Mouse (Mus musculus): ENCODE measurements around the gene Tbc1d14.

The Tbc1d14 gene

DNA sequence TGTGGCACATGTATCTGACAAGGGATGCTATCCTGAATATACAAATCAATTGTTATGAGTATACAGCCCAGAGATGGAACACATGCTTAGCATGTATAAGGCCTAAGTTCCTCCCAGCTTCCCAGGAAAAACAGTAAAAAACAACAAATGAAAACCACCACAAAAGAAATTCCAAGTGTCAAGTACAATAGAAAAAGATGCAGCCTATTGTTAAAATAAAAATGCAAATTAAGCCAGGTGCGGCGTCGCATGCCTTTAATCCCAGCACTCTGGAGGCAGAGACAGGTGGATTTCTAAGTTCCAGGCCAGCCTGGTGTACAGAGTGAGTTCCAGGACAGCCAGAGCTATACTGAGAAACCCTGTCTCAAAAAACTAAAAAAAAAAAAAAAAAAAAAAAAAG lies 36.2 kb downstream of the Tbc1d14 start:
- intact Hi-C loops (cut with DNase I), result no loop called here

DNA sequence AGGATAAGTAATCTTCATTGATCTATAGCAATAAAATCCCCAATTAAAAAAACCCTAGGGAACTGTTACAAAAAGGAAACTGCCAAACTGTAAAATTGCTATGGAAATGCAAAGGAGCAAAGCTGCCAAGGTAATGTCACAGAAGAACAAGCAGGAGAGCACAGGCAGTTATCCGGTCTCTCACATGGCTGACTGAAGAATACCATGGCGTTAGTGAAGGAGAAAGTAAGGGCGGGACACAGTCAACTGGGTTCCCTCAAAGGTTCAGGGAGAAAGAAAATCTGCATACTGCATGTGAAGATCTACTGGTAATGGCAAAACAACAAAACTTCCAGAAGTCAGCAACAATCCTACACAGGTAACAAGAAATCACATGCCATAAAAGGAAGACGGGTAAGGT lies 36.8 kb downstream of the Tbc1d14 start:
- intact Hi-C loops (cut with DNase I), result no loop called here

DNA sequence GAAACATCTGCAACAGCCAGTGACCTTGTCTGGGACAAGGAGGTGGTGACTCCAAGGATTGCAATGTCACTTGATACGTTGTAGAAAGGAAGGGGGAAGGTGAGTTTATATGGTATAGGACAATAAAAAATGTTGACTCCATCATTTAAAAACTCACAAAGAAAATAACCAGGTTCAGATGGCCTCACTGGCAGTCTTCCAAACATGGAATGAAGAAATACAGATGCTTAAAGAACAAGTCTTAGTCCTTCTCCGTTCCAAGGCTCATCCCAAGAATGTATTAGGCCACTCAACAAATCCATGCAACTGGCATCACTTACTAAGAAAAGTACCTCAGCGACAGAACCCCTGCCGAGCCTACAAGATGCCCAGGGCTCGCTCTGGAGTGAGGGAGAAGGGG lies 38.6 kb downstream of the Tbc1d14 start:
- intact Hi-C loops (cut with DNase I), result no loop called here

DNA sequence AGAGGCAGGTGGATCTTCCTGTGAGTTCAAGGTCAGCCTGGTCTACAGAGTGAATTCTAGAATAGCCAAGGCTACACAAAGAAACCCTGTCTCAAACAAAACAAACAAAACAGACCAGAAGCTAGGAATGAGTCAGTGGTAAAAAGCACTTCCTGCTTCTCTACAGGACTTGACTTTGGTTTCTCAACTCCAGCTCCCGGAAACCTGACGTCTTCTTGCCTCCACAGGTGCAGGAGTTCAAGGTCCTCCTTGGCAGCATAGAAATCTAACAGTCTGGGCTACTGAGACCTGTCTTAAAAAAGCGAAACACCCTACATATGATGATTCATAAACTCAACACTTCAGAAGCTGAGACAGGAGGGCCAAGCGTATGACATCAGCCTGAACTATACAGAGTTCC lies 39.2 kb downstream of the Tbc1d14 start:
- intact Hi-C loops (cut with DNase I), result no loop called here

DNA sequence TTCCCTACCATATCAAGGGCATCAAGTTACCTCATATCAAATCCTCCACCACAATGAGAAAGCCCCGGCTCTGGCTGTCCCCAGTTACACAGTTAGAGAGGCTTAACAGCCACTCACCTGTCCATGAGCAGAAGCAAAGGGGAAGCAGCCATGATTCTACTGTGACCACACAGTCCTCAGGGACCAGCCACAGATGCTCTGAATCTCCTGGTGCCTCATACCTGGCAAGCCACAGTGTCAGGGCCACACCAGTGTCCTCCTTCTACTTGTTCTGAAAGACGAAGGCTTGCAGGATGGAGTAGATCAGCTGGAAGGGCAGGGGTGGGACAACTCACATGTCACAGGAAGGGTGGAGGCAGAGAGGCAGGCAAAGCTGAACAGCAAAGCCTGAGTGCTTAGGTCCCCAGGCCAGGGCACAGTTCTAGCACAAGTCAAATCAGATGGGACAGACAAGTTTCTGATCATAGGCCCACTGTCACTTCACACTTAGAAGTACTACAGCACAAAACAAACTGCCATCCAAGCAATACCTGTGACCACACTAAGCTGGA lies 39.9 kb downstream of the Tbc1d14 start:
- intact Hi-C loops (cut with DNase I), result no loop called here

DNA sequence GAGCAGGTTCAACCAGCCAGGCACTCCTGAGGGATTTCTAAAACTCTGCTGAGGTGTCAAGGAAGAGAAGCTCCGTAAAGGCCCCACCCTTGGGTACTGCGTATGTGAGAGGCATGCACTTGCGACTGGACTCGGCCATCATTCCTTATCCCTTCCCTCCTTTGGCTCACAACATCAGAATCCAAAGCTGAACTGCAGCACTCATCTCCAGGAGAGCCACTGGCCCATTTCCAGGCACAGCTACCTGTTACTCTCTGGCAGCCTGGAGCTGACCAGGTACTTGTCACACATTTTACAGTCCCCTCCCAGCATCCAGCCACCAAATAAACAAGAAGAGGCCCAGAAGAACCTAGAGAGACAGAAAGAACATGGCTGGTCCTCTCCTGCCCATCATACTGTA lies 40.7 kb downstream of the Tbc1d14 start:
- intact Hi-C loops (cut with DNase I), result no loop called here

DNA sequence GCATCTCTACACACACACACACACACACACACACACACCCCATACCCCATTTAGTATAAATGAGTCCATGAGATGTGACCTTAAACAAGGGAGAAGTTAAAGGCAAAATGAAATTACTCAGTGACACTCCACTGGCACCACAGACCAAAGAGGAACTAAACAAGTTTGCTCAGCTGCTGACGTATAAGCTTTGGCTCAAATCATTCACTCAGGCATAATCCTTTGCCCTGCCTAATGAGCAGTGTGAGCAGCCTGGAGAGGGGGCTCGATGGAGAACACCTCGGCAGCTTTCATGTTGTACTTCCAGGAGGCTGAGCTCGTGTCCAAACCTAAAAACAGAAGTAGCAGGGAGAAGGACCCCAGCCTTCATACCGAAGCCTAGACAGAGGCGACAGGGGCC lies 43.8 kb downstream of the Tbc1d14 start:
- intact Hi-C loops (cut with DNase I), result no loop called here

DNA sequence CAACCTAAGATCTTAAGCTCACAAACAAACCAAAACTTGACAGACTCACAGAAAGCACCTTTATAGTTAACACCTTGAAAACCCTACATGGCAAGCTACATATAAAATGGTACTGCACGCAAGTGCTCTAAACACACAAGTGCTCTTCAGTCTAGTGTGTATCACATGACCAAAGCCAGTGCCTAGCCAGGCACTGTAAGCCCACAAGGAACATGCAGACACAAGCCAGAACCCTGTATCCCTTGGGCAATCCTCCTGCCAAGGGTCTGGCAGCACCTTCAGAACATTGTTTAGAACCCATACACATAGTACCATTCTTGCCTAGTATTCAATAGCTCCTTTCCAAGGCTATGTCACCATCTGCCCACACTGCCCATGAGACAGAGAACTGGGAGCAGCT lies 48.3 kb downstream of the Tbc1d14 start:
- intact Hi-C loops (cut with DNase I), result no loop called here

DNA sequence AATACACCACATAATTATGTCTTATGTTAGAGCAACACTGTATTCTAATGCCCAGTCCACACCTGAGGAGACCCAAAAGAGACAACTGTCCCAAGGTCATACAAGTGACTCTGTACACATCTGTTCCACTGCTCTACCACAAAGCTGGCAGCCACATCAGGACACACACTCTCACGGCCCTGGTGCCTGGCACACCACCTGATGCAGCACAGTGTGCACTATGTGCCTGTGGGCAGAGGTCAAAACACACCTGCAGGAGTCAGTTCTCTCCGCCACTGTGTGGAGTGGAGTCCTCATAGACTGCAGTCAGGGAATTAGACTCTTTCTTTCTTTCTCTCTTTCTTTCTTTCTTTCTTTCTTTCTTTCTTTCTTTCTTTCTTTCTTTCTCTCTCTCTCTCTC lies 52.1 kb downstream of the Tbc1d14 start:
- intact Hi-C loops (cut with DNase I), result no loop called here

DNA sequence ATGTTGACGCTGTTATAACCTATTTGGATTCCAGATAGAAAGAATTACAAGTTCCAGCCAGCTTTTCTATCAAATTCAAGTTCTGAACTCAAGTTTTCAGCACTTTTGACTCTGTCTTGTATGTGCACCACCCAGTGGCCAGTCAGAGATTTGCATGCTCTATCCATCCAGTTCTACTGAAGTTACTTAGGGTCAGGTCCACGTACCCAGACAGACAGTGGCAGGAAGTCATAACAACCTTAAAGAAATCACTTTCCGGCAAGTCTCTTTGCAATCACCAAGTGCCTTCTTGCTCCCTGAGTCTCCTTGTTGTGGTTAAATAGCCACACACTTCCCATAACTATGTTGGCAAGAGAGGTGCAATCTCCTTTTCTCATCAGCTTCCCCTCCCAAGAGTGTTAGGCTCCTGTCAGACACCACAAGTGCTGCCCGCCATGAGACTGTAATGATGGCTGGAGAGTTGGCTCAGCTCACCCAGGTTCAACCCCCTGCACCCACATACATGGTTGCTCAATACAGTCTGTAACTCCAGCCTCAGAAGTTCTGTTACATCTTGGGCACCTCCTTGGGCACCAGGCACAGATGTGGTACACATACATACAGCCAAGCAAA lies 54.4 kb downstream of the Tbc1d14 start:
- intact Hi-C loops (cut with DNase I), result no loop called here

DNA sequence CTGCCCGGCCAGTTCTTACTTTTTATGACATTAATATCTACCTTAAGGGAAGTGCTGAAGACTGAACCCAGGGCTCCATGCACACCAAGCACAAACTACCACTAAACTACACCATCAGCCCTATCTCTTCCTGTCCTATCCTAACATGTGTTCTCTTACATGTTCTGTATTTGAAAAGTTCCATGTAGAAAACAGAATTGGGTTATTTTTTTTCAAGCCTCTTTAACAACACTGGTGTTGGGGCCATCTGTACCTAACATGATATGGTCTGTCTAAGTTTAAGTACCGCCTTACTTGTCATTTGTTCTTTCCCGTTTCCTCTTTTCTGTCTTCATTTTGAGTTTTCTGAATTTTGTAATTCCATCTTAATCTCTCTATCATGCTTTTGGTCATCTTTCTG lies 56.7 kb downstream of the Tbc1d14 start:
- intact Hi-C loops (cut with DNase I), result no loop called here

DNA sequence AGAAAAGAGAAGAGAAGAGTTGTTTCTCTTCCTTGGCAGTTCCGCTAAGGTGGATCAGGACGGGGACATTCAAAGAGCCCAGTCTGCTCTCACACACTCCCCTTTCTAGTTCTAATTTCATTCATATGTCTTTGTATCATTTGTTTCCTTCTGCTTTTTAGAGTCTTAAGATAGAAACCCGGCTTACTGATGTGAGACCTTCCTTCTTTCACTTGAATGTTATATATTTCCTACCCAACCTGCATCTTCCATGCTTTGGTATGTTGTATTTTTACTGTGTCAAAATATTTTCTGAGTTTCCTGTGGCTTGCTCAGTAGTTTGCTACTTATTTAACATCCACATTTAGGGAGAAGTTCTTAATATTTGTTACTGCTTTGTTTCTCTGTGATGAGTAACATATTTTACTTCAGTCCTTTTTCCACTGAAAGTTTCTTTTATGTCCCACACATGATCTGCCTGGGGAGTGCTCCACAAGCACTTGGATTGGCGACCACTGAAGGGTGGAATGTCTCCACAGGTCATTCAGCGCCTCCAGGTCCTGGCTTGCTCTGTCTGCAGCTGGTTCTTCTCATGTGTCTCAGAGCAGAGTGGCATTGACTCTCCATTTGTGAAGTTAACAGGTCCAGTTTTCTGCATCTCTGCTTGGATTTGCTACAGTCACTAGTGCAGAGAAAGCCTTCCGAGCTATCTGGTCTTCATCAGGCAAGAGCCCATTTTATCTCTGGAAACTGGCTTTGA lies 57.5 kb downstream of the Tbc1d14 start:
- intact Hi-C loops (cut with DNase I), result no loop called here

DNA sequence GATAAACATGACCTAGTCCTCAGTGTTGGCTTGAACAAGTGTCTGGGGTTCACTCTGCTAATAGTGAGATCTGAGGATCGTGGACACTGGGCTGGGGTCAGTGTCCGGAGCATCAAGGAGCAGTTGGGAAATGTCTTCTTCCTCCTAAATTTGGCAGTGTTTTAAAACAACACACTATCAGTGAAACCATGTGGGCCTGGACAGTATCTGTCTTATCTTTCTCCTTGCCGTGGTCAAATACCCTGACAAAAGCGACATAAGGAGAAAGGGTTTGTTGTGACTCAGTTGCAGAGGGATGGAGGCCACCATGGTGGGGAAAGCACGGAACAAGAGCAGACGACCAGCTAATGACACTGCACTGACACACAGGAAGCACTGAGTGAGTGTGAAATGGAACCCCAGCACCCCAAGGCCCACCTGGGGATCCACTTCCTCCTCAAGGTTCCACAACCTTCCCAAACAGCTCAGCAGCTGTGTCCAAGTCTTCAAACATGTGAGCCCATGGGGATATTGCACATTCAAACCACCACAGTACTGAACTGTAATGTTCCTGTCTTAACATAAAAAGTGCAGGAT lies 58.5 kb downstream of the Tbc1d14 start:
- intact Hi-C loops (cut with DNase I), result loop anchor here (5.0 kb wide), 2 partner anchors 48 to 57 kb away; no protein-coding TSS in a partner anchor

DNA sequence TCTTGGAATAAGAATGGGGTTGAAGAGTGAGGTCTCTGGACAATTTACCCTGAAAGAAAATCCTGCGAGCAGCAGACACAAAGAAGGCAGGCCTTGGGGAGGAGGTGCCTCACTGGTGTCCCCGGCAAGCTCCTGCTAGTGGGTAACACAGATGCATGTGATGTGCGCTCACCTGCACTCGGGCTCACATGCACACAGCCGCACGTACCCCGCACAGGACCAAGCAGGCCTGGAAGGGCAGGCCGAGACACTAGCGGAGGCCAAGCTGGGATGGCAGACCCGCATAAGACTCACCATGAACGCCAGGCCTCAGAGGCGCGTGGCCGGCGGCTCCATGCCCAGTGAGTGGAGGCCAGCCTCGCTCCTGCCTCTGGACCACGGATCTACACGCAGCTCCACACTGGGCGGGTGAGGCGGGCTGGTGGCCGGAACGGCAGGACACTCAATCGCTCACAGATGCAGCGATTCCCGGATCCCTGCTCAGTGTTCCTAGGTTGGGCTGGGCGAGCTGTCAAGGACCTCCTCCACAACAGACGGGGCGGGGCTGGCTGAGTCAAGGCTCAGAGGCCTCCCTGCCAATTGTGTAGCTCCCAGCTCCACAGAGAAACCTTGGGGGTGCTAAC lies 62.8 kb downstream of the Tbc1d14 start:
- intact Hi-C loops (cut with DNase I), result loop anchor here (5.0 kb wide), 2 partner anchors 52 to 53 kb away; no protein-coding TSS in a partner anchor

DNA sequence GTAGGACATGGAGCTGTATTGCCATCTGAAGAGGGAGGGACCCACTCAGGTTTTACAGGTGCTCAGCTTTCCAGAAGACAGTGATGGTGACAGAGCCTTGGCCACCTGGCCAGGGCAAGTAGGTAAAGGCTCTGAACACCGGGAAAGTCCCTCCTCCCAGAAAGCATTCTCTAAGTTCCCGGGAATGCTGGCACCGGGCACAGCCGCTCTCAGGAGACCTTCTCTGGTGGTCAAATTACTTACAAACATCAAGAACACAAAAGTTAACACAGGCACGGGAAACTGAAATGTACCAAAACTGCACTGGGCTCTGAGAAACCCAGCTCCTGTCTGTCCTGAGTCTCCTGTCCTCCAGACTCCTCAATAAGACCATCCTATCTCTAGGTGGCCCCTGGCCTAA lies 63.4 kb downstream of the Tbc1d14 start:
- intact Hi-C loops (cut with DNase I), result loop anchor here (5.0 kb wide), 3 partner anchors 52 to 213 kb away; no protein-coding TSS in a partner anchor

DNA sequence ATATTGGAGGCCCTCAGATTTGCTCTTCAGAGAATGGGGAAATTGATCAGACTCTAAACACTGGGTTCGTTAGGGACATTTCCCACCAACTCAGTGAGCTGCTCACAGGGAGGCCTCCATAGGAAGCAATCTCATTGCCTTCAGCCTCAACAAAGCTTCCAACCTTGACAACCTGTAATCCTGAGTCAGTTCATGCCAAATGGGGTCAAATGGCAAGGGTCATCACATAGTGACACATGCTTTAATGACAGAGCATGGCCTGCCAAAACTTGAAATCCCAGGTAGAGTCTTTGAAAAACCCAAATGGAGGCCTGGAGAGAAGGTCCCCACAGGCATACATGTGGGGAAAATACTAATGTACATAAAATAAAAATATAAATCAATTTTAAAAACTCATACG lies 66.2 kb downstream of the Tbc1d14 start:
- intact Hi-C loops (cut with DNase I), result loop anchor here (5.0 kb wide), 1 partner anchor 215 kb away; no protein-coding TSS in a partner anchor

DNA sequence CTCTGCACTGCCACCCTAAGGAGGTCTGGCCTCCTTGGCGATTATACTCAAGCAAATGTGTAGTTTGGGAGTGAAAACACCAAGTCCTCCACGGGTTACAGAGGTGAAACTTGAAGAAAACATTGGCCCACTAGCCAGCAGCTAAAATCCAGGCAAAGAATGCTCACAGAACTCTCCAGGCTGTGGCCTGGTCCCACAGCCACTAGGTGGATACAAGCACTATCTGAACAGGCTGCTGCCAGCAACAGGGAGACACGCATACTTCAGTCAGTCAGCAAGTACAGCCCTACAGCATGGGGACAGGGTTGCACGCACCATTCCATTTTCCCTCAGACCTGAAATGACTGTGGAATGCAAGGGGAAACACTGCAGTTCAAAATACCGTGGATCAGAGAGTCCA lies 66.8 kb downstream of the Tbc1d14 start:
- intact Hi-C loops (cut with DNase I), result loop anchor here (5.0 kb wide), 1 partner anchor 216 kb away; no protein-coding TSS in a partner anchor

DNA sequence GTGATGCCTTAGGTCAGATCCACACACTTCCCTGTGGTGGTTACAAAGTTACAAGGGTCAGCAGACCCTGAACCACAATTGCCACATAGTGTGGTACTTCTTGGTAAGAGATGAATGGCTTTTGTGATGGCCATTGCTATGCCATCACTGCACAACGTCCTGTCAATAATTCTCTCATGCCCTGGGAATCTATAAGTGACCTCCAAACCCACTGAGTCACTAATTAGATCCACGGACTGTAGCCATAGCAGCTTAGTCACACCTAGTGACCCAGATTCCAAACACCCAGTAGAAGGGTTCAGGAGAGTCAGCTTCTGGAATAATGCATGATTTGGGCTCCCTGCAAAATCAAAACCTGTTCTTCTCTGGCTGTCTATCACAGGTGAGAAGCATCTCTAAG lies 67.9 kb downstream of the Tbc1d14 start:
- intact Hi-C loops (cut with DNase I), result loop anchor here (5.0 kb wide), 1 partner anchor 217 kb away; no protein-coding TSS in a partner anchor

DNA sequence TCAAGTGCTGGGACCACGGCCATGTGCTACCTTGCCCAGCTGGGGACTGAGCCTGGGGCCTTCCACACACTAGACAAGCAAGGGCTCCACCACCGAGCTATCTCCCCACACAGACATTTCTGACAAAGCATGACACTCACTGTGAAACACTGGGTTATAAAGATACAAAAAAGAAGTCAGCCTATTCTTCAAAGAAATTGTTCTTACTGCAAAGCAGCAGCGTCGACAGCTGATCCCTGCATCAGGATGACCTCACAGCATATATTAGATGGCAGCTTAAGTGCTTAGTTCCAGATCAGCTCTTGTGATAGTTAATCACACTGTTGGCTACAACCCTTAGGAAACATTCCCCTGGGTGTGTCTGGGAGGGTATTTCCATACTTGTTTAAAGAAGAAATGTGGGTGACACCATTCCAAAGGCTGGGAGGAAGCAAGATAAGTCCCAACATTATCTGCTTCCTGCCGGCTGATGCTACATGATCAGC lies 69.8 kb downstream of the Tbc1d14 start:
- intact Hi-C loops (cut with DNase I), result no loop called here

DNA sequence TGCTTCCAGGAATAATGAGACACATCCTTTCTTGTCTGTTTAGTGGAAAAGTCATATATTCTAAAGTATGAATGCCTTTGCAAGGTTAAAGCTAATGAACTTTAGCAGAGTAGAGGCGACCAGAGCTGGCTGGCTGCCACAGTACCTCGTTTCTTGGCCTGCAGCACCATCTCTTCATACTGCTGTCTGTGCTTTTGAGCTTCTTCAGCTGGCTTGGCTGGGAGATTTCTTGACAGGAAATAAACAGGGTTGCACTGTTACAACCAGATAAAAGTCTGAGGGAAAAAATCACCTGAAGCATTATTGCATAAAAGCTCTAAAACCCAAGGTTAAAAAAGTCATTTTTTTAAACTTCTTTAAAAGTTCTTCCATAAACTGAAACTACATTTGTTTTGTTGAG lies 70.3 kb downstream of the Tbc1d14 start:
- intact Hi-C loops (cut with DNase I), result no loop called here

DNA sequence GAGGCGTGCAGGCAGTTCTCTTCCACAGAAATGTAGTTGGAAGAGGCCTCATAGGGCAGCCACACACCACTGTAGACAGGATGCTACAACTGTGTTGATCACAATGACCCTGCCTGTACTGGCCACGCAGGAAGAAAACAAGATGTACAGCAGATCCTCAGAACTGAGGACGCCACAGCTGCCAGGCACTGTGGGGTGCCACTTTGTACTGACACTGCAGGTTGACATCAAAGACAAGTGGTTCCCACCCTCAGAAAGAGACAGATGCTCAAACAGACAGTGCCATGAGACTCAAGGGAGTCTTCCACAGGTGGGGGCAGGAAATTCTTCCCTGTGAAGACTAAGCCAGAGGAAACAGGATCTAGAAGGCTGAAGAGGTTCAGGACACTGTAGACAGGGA lies 73.3 kb downstream of the Tbc1d14 start:
- intact Hi-C loops (cut with DNase I), result no loop called here

DNA sequence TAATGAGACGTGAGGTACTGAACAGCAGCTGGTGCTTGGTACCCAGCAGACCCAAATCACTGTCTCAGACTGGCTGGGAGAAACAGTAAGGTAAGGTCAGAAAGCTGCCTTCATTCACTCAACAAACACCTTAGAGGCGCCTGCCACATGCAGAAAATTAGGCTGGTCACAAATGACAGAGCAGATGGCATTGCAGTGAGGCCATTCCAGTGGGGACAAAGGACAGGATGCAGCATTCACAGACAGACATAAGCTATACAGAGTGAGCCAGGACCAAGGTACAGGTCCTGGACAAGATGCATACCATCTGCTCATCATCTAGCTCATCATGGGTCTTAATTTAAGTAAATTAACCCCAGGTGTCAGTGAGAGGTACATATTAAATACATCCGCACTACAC lies 75.5 kb downstream of the Tbc1d14 start:
- intact Hi-C loops (cut with DNase I), result no loop called here
